Mouse (Mus musculus): ENCODE measurements around the gene Prkar1a.
"Not testable (repeated sequence)": the region's sequence is repeated elsewhere in the genome, so short reads cannot be mapped to it uniquely, and the experiment has no call there.

Prkar1a gene

DNA sequence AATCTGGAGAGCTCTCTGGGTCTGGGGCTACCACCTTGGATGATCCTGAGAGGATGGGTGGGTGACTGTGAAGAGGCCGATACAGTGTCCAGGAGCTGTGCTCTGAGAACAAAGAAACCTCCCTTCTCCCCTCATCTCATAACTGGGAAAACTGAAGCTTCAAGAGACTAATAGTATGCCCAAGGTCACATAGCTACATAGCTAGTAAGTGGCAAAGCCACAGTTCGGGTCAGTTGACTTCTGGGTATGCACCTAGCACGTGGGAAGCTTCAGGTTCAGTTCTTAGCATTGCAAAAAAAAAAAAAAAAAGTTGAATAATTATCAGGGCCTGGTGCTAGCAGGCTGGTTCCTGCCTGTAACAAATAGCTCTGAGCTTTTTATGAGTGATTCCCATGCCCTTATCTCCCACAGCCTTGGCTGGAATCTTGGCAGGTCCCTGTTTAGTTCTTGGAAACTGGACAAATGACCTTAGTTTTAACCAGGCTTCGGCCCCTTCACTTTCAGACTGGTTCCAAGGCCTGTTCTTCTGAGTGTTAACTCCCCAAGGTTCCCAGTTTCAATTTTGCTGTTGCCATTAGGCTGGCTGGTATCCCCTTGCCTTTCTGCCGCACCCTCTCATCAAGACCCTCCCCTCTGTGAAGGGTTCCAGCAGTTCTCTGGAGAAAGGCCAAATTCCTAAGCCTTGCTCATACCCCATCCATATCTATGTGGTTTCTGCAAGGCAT, 7.5 kb upstream of the Prkar1a start:
- in situ Hi-C loops (cut with MboI, MseI): no loop called here

DNA sequence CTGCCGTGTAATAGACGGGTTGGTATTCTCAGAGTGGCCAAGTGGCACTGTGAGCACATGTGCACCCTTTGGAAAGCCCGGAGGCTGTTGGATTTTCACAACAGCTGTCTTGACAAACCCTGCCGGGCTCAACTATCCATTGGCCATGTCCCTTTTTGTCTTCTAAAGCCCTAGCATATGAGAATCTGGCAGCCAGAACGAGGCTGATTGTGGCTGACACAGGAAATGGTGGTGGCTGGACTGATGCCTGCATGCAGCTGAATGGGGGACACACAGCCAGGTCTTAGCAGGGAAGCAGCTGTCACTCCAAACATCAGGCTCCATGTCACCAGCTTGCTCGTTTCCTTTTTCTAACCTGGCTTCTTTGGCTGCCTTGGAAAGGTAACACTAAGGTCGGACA, 695 bp upstream of the Prkar1a start:
- in situ Hi-C loops (cut with MboI, MseI): no loop called here

DNA sequence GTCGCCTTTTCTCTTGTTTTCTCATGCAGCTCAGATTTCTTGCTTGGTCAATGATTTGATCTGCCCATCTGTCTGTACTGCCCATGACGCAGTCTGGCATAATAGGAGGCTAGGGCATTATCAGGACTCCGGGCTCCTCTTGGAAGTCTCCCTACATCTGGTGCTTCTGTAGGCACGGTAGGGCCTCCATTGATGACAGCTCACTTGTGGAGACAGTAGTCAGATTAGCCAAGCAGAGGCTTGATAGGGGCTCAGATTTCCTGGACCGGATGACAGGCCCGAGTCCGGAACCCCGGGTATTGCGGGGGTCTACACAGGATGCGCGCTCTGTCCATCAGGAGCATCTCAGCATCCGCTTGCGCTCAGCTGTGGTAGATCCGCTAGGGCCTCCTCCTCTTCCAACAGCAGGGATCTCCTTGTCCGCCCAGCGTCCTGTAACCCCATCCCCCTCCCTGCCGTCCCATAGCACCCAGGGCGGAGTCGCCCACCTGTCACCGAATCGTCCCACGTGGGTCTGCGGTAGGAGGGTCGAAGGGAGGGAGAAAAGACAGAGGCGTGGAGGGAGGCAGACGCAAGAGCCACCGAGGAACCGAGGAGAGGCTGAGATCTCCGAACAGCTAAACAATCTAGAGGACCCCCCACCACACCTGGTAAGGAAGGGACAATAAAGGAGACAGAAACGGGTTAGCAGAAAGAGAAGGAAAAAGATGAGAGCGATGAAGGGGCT, 933 bp downstream of the Prkar1a start:
- in situ Hi-C loops (cut with MboI, MseI): no loop called here

DNA sequence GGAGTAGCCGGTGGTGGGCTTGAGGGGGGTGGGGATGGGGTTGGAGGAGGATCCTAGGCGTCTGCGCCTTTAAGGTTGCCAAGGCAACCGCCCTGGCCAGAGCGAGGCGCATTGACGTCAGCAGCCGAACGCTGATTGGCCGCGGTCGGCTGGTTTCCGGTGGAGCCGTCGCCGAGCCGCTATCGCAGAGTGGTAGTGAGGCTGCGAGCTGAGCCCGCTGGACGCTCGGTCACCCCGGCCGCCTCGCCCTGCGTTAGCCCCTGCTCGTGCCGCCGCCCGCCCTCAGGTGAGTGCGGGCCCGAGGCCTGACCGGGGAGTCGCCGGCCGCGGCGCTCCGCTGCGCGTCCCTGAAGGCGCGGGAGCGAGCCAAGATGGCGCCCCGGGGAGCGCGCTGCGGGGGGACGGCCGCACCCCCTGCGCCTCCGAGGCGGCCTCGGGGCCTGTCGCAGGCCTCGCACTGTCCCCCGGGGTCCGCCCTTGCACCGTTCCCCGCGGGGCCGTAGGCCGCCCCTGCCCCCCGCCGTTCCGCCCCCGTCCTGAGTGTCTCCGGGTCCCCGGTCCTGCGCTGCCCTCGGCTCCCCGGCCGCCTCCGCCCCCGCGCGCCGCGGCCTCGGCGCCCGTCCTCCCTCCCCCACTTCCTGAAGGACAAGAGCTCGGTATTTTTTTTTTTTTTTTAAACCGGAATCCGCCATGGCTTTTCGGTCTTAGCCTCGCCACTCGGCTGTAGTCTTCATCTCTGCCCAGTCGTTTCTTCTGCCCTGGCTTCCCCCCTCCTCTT, 1.8 kb downstream of the Prkar1a start:
- in situ Hi-C loops (cut with MboI, MseI): no loop called here

DNA sequence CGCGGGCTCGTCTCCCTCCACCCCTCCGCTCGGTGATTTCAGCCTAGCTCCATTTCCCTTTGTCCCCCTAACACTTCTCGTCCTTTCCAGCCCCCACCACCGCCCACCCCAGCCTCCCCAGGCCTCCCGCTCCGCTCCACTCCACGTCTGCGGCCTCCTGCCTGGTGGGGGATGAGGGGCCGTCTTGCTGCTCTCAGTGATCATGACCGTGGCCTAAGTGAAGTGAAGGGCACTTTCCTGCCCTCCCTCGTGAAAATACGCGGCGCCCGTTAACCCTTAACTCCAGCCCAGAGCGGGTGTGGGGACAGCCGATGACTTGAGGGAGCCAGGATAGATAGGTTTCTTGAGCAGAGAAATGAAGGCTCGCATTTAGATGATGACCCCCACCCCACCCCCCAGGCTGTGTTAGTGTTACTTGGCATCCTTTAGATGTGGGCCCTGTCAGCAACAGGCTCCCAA, 2.4 kb downstream of the Prkar1a start:
- in situ Hi-C loops (cut with MboI, MseI): no loop called here

DNA sequence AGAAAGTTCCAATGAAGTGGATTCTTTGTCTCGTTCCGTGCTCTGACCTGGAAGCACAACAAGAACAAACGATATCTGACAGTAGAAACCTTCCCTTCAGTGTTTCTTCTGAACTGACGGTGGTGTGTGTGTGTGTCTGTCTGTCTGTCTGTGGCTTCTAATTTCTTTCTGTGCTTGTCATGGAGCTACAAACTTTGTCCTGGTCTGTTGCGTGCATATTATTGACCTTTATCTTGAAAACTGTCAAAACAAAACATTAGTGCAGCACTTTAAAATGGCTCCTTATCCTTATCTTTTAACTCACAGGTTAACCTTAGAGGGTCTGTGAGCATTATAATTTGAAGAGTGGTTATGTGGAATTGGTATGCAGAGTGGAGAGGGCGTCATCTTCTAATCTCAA, 3.3 kb downstream of the Prkar1a start:
- in situ Hi-C loops (cut with MboI, MseI): no loop called here

DNA sequence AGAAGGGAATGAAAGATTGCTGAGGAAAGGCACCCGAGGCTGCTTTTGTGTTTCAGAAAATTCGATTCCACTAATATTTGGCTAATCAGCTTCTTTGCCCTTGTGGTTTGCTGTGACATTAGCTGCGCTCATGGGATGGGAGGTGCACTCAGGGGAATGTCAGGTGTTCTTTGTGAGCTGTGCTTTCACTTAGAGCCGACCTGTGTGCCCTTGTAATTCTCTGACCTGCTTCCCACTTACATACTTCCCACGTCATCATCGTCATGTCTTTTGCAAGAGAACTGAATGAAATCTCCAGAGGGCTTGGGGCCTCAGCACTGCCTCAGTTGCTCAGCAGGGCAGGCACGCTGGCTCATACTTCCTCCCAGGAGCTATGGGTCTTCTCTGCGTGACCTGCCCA, 4.0 kb downstream of the Prkar1a start:
- in situ Hi-C loops (cut with MboI, MseI): no loop called here

DNA sequence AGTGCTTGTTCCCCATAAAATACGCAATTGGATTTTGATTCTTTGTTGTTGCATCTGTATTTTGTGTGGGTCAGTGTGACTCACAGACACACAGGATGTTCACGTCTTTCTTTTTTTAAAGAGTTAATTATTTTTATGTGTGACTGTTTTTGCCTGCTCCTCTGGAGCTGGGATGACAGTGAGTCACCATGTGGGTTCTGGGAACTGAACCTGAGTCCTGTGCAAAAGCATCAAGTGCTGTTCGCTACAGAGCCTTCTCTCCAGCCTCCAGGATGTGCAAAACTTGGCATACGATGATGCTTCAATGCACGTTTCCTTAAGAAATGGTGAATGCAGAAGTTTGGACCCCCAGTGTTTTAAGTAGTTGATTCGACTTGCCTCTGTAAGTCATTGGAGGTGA, 5.4 kb downstream of the Prkar1a start:
- in situ Hi-C loops (cut with MboI, MseI): no loop called here

DNA sequence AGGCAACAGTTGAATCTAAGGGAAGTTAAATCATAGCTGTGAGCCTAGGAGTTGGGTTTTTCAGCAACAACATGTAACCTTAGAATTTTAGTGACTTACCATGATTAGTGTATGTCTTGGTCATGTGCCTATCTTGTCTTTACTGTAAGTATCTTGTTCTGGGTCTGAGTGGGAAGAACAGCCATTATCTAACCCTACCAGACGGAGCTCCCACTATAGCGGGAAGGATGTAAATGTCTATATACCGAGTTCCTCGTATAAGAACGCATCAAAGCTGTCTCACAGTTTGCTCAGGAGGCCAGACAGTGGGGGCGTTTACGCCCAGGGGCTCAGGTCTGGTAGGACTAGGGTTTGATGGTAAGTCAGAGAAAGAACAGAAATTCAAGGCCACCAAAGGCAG, 7.0 kb downstream of the Prkar1a start:
- in situ Hi-C loops (cut with MboI, MseI): no loop called here

DNA sequence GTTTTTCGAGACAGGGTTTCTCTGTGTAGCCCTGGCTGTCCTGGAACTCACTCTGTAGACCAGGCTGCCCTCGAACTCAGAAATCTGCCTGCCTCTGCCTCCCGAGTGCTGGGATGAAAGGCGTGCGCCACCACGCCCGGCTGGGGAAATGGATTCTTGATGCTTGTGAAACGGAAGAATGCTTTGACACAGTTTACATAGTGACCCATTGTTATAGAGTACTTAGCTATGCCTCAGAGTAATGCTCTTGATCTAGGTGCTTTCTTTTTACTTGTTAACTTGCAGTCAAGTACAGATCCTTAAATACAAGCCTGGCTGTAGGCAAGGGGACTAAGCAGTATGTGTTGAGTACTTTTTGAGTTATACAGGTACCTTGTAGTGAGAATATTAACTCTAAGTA, 11.3 kb downstream of the Prkar1a start:
- in situ Hi-C loops (cut with MboI, MseI): not testable (repeated sequence)

DNA sequence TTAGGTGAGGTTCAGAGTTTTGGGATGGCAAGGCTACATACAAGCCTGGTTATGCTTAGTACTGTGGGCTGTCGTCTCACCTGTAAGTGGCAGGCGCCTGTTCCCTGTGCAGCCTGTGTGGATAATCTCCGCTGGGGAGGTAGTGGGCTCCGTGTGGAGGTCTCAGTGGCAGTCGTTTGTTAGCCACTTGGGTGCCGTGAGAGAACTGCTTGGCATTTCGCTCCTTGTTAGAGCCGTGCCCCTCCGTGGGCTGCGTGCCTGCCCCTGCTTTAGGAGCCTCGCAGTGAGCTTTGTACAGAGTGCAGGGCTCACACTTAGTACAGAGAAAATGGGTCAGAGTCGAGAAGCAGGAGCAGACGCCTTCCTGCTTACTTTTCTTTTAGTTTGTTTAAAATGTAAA, 15.1 kb downstream of the Prkar1a start:
- in situ Hi-C loops (cut with MboI, MseI): no loop called here

DNA sequence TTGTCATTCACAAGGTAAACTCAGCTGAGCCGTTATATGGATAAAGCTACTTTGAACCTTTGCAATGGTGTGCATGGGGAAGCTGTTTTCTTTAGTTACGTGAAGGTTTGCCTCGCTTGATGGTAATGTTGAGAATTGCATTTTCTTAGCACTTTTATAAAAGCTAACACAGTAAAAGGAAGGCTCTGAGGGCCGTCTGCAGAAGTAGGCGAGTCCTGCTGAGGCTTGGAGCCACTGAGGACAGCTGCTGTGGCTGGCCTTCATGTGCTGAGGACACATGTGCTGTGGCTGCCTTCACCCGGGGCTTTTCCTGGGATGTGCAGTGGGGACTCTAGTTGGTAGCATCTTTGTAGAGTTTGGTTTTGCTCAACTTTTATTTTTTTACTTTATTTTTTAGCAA, 16.2 kb downstream of the Prkar1a start:
- in situ Hi-C loops (cut with MboI, MseI): no loop called here

DNA sequence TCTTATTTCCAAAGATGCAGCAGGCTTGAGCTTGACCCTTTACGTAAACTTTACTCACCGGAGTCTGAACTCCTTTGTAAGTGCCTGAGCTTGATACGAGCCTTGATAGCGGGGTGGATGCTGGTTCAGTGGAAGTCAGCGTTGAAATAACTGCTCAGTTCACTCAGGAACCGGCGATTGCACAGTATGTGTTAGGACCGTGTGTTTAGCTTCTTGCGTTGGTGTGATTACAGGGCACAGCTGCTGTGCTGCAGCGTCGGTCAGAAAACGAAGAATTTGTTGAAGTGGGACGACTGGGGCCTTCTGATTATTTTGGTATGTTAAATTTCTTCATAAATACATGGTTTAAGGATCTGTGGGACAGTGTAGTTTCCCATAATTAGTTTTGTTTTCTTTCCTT, 17.2 kb downstream of the Prkar1a start:
- in situ Hi-C loops (cut with MboI, MseI): no loop called here

DNA sequence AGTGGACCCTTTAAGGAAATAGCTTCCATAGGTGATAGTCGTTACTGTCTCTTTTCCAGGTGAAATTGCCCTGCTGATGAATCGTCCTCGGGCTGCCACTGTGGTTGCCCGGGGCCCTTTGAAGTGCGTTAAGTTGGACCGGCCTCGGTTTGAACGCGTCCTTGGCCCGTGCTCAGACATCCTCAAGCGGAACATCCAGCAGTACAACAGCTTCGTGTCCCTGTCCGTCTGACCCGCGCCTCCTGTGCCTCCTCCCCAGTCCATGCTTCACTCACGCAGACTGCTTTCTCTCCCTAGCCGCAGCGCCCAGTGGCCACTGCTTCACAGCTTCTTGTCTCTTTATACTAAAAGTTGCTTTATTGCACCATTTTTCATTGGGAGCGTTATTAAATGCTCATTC, 18.2 kb downstream of the Prkar1a start:
- in situ Hi-C loops (cut with MboI, MseI): no loop called here

DNA sequence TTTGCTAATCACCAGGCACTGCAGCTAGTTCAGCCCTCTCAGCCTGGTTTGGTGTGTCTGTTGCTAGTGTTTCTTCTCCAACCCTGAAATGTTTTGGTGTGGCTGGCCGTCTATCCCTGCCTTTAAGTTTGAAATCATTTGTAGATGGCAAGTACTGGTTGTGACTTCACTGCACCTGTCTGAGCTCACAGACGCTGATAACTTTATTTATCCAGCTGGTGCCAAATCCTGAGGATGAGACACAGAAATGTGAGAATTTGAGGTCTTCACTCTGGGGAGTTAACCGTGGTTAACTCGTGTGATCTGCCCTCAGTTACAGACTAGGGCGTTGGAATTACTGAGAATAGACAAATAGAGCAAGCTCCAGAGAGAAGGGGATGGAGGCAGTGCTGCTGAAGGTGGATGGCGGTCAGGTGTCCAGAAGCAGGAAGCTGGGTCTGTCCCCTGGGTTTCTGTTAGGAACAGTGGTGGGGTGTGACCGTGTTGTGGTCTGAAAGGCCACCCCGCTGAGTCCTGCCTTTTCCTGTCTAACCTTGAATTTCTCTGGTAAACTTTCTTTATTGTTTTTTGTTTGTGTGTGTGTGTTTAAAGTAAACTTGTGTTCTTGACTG, 19.0 kb downstream of the Prkar1a start:
- in situ Hi-C loops (cut with MboI, MseI): no loop called here

DNA sequence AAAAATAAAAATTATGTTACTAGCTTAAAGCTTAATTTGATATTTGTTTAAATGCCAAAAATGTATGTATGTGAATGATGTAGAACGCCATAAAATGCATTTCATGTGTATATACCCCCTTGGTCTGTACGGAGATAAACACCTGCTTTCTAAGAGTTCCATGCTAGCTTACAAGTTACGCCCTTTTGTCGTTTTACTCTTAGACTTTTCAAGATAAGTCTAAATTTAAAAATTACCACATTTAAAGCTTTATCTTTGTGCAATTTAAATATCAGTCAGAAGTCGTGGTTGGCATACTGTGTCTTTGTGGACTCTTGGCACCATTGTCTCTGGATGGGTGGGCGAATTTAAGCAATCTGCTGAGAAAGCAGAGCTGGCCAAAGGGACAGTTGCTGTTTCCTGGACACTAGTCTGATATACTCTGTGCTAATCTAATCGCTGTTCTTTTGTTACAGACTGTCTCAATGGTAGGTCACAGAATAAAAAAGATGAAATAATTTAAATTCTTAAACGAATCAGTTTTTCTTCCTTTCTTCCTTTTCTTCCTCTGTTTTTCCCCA, 20.0 kb downstream of the Prkar1a start:
- in situ Hi-C loops (cut with MboI, MseI): no loop called here

DNA sequence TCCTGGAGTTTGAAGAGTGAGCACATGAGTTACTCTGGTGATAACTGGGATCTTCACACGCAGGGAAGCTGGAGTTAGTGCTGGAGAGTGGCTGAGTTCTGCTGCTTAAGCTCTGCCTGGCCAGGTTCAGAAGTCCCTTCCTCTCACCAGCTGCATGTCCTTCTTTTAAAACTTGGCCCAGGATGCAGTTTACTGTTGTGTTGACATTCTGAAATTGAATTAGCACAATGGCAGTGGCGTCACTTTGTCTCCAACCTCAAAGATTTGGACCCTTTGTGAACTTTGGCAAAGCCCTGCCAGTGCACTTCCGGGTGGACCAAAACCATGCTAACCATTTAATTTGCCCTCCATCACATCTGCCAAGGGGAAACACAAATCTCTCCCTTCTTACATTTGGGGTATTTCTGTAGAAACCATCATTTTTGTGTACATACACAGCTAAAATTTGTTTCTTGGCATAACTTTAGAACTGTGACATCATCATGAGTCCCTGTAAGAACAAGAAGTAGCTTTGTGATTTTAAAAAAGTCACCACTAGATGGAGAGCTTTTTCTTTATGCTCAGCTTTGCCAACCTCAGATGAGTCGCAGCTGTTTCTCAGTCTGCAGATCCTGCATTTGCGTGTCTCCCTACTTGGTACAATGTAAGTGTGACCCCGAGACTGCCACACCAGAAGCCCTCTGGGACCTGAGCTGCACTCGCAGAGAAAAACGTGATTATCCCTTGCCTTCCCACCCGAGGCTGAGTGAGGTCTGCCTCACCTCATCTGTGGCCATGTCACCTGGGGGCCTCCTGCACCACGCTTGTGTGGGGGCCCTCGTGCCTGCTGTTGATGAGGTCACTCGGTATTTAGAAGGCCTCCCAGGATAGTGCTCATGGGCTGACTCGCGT, 21.1 kb downstream of the Prkar1a start:
- in situ Hi-C loops (cut with MboI, MseI): loop anchor here (5.0 kb wide), 1 partner anchor 192 kb away; no protein-coding TSS in a partner anchor

DNA sequence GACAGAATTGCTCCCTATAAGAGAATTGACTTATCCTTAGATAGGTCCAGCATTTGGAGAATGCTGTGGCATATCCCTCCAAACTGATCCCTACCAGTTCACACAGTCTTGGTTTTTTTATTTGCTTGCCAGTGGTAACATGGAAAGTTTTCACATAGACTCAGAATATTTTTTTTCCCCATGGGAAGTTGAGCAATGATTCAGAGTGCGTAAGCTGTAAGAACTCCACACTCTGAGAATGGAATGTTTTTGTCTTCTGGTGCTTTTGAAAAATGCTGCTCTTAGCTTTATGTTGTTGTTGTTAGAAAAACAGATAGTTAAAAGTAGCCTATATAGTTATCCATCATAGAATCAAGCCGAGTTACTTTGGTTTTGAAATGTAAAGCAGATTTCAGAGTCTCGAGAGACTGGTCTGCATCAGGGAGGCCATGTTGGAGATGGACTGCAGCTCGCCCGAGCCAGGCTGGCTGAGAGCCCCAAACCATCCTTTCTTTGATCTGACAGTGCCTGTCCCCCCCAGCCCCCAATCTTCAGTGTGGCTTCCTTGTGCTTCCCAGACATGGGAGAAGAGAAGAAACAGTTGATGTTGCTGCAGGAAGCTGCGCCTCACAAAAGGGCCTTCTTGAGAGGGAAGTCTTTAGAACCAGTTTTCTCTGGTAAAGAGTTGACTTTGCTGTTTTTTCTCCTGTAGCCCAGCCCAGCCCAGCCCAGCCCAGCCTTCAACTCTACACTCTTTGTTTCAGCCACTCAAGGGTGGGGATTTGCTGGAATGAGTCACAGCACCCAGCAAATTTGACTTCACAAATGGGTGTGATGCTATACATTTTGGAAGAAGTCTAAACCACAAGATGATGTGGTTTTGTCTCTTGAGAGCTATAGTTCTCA, 22.2 kb downstream of the Prkar1a start:
- in situ Hi-C loops (cut with MboI, MseI): loop anchor here (5.0 kb wide), 1 partner anchor 191 kb away; no protein-coding TSS in a partner anchor

DNA sequence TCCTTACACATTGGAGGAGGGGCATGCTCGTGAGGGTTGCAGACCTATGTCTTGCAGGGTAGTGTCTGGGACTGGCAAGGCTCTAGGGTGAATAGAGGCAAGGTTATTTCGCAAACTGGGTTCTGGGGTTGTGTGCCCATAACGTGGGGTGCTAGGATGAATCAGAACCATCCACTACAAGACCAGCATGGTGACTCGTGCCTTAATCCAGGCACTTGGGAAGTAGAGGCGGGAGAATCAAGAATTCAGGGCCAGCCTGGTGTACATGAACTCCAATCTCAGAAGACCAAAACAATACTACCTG, 22.8 kb downstream of the Prkar1a start:
- in situ Hi-C loops (cut with MboI, MseI): loop anchor here (5.0 kb wide), 1 partner anchor 190 kb away; no protein-coding TSS in a partner anchor

DNA sequence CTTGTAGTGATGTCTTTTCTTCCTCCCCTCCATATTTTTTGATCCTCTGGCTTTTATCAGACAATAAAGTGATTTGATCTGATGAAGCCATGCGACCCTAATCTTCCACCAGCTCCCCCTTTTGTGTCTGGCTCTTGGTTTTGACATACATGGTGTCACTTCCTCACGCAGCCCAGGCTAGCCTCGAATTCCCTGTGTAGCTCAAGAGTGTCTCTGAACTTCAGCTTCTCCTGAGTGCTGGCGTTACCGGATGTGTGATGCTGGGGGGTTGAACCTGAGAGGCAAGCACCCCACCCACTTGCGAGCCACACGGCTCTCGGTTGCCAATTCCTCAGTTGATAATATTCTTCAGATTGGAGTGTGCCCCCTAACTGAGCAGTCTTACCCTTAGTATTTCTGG, 23.2 kb downstream of the Prkar1a start:
- in situ Hi-C loops (cut with MboI, MseI): loop anchor here (5.0 kb wide), 1 partner anchor 190 kb away; no protein-coding TSS in a partner anchor
